Mouse (Mus musculus) spleen, adult 2 months (tissue): ENCODE measurements around the gene Borcs7.

Source experiments
- CTCF ChIP-seq: fragments of 200-500 bp; IDR thresholded peaks from 2 replicates; pipeline ENCODE4 v1.5.1; 2011; ENCODE audit warnings: mild to moderate bottlenecking, inconsistent platforms; ENCODE audit not compliant: insufficient read depth, insufficient read length, insufficient replicate concordance; ENCODE audit errors: extremely low read depth
- POLR2A ChIP-seq: fragments of 200-500 bp; IDR thresholded peaks from 2 replicates; pipeline ENCODE4 v1.6.1; 2011; ENCODE audit warnings: low read depth, low read length, inconsistent platforms

DNA sequence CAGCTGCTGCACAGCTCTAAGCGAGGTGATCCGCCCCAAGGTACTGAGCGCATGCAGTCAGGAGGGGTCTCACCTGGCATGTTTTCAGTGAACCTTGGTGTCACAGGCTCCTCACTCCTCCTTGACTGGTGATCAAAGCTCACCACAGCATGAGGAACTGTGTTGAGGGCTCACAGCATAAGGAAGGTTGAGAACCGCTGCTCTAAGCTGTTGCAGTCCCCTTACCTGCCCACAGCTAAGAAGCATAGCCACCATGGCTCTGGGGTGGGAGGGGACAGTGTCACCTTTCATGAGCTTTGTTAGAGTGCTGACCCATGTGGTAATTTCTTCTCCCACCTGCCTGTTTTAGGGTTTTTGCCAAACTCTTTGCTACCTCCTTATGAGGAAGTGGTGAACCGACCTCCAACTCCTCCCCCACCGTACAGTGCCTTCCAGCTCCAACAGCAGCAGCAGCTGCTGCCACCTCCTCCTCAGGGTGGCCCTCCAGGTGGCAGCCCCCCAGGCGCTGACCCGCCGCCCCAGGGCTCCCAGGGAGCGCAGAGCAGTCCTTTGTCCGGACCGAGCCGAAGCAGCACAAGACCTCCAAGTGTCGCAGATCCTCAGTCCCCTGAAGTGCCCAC, 36.0 kb upstream of the Borcs7 start:
- no peak for TF ChIP-seq CTCF
- no peak for TF ChIP-seq POLR2A
